Mouse (Mus musculus): ENCODE data around the gene Trim10. TPM values are rescaled to one million over a fixed set of nuclear protein-coding genes. Genes with fewer than 3 reads are reported as not detected.
"Not testable (repeated sequence)": the region's sequence is repeated elsewhere in the genome, so short reads cannot be mapped to it uniquely, and the experiment has no call there.

Trim10 gene
- polyA plus RNA-seq, 1 experiment from 2014 or later = 6.0 TPM

- 79% methylated on average over 2 of the region's 2 CpGs for WGBS
- Histone ChIP-seq H3K4me3 (no peak overlapping the region), H3K9me3 (no peaks in the 10 kb centered on the region), H3K27ac (replicated peaks) (no peak overlapping the region), H3K4me1 (peaks cover 8% of the 10 kb centered on the region), H3K36me3 (replicated peaks) (no peaks in the 10 kb centered on the region), H3K27me3 (replicated peaks; ENCODE audit: low read depth, poor library complexity, severe bottlenecking) (peaks cover 31% of the 10 kb centered on the region)
- no peak for DNase-seq (ENCODE audit: low spot score)
These were observed 538 bp upstream of the Trim10 start for GRCm38 (mm10) chr17:36868836-36869235.

GRCm38 (mm10) chr17:36869955-36870810 lies 809 bp downstream of the Trim10 start:
- Histone ChIP-seq H3K27me3 (replicated peaks; ENCODE audit: low read depth, poor library complexity, severe bottlenecking) (peaks cover 26% of the 10 kb centered on the region), H3K9me3 (no peaks in the 10 kb centered on the region), H3K4me1 (peaks cover 8% of the 10 kb centered on the region), H3K36me3 (replicated peaks) (no peaks in the 10 kb centered on the region), H3K27ac (replicated peaks) (peak overlapping the region; percentile 5; the same call in 1 of the 2 replicates), H3K4me3 (peak overlapping the region; percentile 16)
- WGBS = 78% methylated on average over 25 of the region's 25 CpGs
- no peak for DNase-seq (ENCODE audit: low spot score)

- Histone ChIP-seq H3K36me3 (replicated peaks) (no peaks in the 10 kb centered on the region), H3K4me3 (no peak overlapping the region), H3K27ac (replicated peaks) (no peak overlapping the region), H3K4me1 (no peaks in the 10 kb centered on the region), H3K27me3 (replicated peaks; ENCODE audit: low read depth, poor library complexity, severe bottlenecking) (no peaks in the 10 kb centered on the region), H3K9me3 (no peaks in the 10 kb centered on the region)
- no peak for DNase-seq (ENCODE audit: low spot score)
- WGBS = 76% methylated on average over 4 of the region's 4 CpGs
These were observed 5.3 kb downstream of the Trim10 start for GRCm38 (mm10) chr17:36874636-36875035.

GRCm38 (mm10) chr17:36883350-36883749 lies 14.0 kb downstream of the Trim10 start:
- no peaks in the 10 kb centered on the region for H3K27me3 ChIP-seq (replicated peaks; ENCODE audit: low read depth, poor library complexity, severe bottlenecking)
- 87% methylated on average over 2 of the region's 2 CpGs for WGBS
- no peaks in the 10 kb centered on the region for H3K36me3 ChIP-seq (replicated peaks)
- no peak overlapping the region for H3K4me3 ChIP-seq
- no peak overlapping the region for H3K27ac ChIP-seq (replicated peaks)
- no peaks in the 10 kb centered on the region for H3K9me3 ChIP-seq
- DNase-seq (ENCODE audit: low spot score) = no peak
- H3K4me1 ChIP-seq = no peaks in the 10 kb centered on the region

- H3K4me1 ChIP-seq = no peaks in the 10 kb centered on the region
- no peak for DNase-seq (ENCODE audit: low spot score)
- no peak overlapping the region for H3K27ac ChIP-seq (replicated peaks)
- no peaks in the 10 kb centered on the region for H3K27me3 ChIP-seq (replicated peaks; ENCODE audit: low read depth, poor library complexity, severe bottlenecking)
- no peak overlapping the region for H3K4me3 ChIP-seq
- no peaks in the 10 kb centered on the region for H3K36me3 ChIP-seq (replicated peaks)
- H3K9me3 ChIP-seq = no peaks in the 10 kb centered on the region
- 94% methylated on average over 12 of the region's 12 CpGs for WGBS
These were observed 15.9 kb downstream of the Trim10 start for GRCm38 (mm10) chr17:36885132-36885790.

- 87% methylated on average over 5 of the region's 5 CpGs for WGBS
- no peaks in the 10 kb centered on the region for H3K36me3 ChIP-seq (replicated peaks)
- no peaks in the 10 kb centered on the region for H3K27me3 ChIP-seq (replicated peaks; ENCODE audit: low read depth, poor library complexity, severe bottlenecking)
- H3K9me3 ChIP-seq = no peaks in the 10 kb centered on the region
- H3K27ac ChIP-seq (replicated peaks) = no peak within 1 kb of the TSS
- H3K4me3 ChIP-seq = no peak within 1 kb of the TSS
- no peaks in the 10 kb centered on the region for H3K4me1 ChIP-seq
- no peak for DNase-seq (ENCODE audit: low spot score)
These were observed 20.9 kb downstream of the Trim10 start, which contains the start of gene Trim40 for GRCm38 (mm10) chr17:36890073-36890903. Gene Trim40 (minus strand): TSS chr17:36890123.

GRCm38 (mm10) chr17:36891496-36891895 lies 22.1 kb downstream of the Trim10 start:
- H3K36me3 ChIP-seq (replicated peaks); DNase-seq (ENCODE audit: low spot score); H3K27ac ChIP-seq (replicated peaks); H3K4me1 ChIP-seq; H3K9me3 ChIP-seq; H3K27me3 ChIP-seq (replicated peaks; ENCODE audit: low read depth, poor library complexity, severe bottlenecking); H3K4me3 ChIP-seq: not testable (repeated sequence)
- WGBS = 89% methylated on average over 1 of the region's 1 CpGs

- no peaks in the 10 kb centered on the region for H3K27me3 ChIP-seq (replicated peaks; ENCODE audit: low read depth, poor library complexity, severe bottlenecking)
- H3K4me1 ChIP-seq = no peaks in the 10 kb centered on the region
- no peaks in the 10 kb centered on the region for H3K9me3 ChIP-seq
- 17% methylated on average over 2 of the region's 2 CpGs for WGBS
- no peaks in the 10 kb centered on the region for H3K36me3 ChIP-seq (replicated peaks)
- peak; percentile 29 for DNase-seq (ENCODE audit: low spot score)
- H3K27ac ChIP-seq (replicated peaks) = no peak overlapping the region
- no peak overlapping the region for H3K4me3 ChIP-seq
These were observed 23.0 kb downstream of the Trim10 start for GRCm38 (mm10) chr17:36892362-36892761.

- Histone ChIP-seq H3K9me3 (no peaks in the 10 kb centered on the region), H3K27me3 (replicated peaks; ENCODE audit: low read depth, poor library complexity, severe bottlenecking) (no peaks in the 10 kb centered on the region), H3K27ac (replicated peaks) (no peak overlapping the region), H3K4me3 (no peak overlapping the region), H3K4me1 (no peaks in the 10 kb centered on the region), H3K36me3 (replicated peaks) (no peaks in the 10 kb centered on the region)
- no peak for DNase-seq (ENCODE audit: low spot score)
- 80% methylated on average over 5 of the region's 5 CpGs for WGBS
These were observed 24.0 kb downstream of the Trim10 start for GRCm38 (mm10) chr17:36893387-36893786.

GRCm38 (mm10) chr17:36896583-36896982 lies 27.2 kb downstream of the Trim10 start:
- Histone ChIP-seq H3K9me3 (no peaks in the 10 kb centered on the region), H3K4me3 (no peak overlapping the region), H3K27ac (replicated peaks) (no peak overlapping the region), H3K4me1 (no peaks in the 10 kb centered on the region), H3K36me3 (replicated peaks) (no peaks in the 10 kb centered on the region), H3K27me3 (replicated peaks; ENCODE audit: low read depth, poor library complexity, severe bottlenecking) (no peaks in the 10 kb centered on the region)
- 80% methylated on average over 1 of the region's 1 CpGs for WGBS
- DNase-seq (ENCODE audit: low spot score) = peak; percentile 49

GRCm38 (mm10) chr17:36897065-36897464 lies 27.7 kb downstream of the Trim10 start:
- Histone ChIP-seq H3K36me3 (replicated peaks) (no peaks in the 10 kb centered on the region), H3K4me1 (no peaks in the 10 kb centered on the region), H3K4me3 (no peak overlapping the region), H3K27ac (replicated peaks) (no peak overlapping the region), H3K27me3 (replicated peaks; ENCODE audit: low read depth, poor library complexity, severe bottlenecking) (no peaks in the 10 kb centered on the region), H3K9me3 (no peaks in the 10 kb centered on the region)
- no peak for DNase-seq (ENCODE audit: low spot score)

GRCm38 (mm10) chr17:36897552-36898205 lies 28.3 kb downstream of the Trim10 start, which contains the start of gene Trim31:
Gene Trim31 (plus strand): TSS chr17:36898118.
- Histone ChIP-seq H3K4me1 (no peaks in the 10 kb centered on the region), H3K9me3 (no peaks in the 10 kb centered on the region), H3K27me3 (replicated peaks; ENCODE audit: low read depth, poor library complexity, severe bottlenecking) (no peaks in the 10 kb centered on the region), H3K27ac (replicated peaks) (no peak within 1 kb of the TSS), H3K36me3 (replicated peaks) (no peaks in the 10 kb centered on the region), H3K4me3 (no peak within 1 kb of the TSS)
- DNase-seq (ENCODE audit: low spot score) = no peak
- WGBS = 72% methylated on average over 6 of the region's 6 CpGs

All from embryonic facial prominence, embryonic 10.5 days (tissue).